Mouse (Mus musculus) embryonic facial prominence, embryonic 15.5 days (tissue): ENCODE measurements around the gene Zc3h15. TPM values are rescaled to one million over a fixed set of nuclear protein-coding genes. Genes with fewer than 3 reads are reported as not detected.
"Not testable (repeated sequence)": the region's sequence is repeated elsewhere in the genome, so short reads cannot be mapped to it uniquely, and the experiment has no call there.

Experiments used
- ATAC-seq: fragments of 200-750 bp; cut with Nextera tagmentation; 2 replicates; pipeline ENCODE4 v1.8.0; 2017; ENCODE audit warnings: low read depth, moderate TSS enrichment; ENCODE audit not compliant: insufficient number of reproducible peaks, low FRiP score, low TSS enrichment
- H3K27ac ChIP-seq: fragments of 300-500 bp; sonication (generic); replicated peaks from 2 replicates; pipeline ENCODE4 v1.5.1; 2015; ENCODE audit warnings: mild to moderate bottlenecking, inconsistent platforms
- H3K27me3 ChIP-seq: fragments of 300-500 bp; sonication (generic); 2 replicates; pipeline ENCODE4 v1.6.1; 2015; ENCODE audit warnings: inconsistent platforms
- H3K36me3 ChIP-seq: fragments of 300-500 bp; sonication (generic); 2 replicates; pipeline ENCODE4 v1.6.1; 2015; ENCODE audit warnings: mild to moderate bottlenecking, inconsistent platforms
- H3K4me1 ChIP-seq: fragments of 300-500 bp; sonication (generic); 2 replicates; pipeline ENCODE4 v1.6.1; 2015; ENCODE audit warnings: inconsistent platforms
- H3K4me2 ChIP-seq: fragments of 300-500 bp; sonication (generic); replicated peaks from 2 replicates; pipeline ENCODE4 v1.6.1; 2015; ENCODE audit warnings: mild to moderate bottlenecking, inconsistent platforms
- H3K4me3 ChIP-seq: fragments of 300-500 bp; sonication (generic); replicated peaks from 2 replicates; pipeline ENCODE4 v1.5.1; 2015; ENCODE audit warnings: mild to moderate bottlenecking, inconsistent platforms
- H3K9ac ChIP-seq: fragments of 300-500 bp; sonication (generic); 2 replicates; pipeline ENCODE4 v1.6.1; 2015; ENCODE audit warnings: inconsistent platforms
- H3K9me3 ChIP-seq: fragments of 300-500 bp; sonication (generic); replicated peaks from 2 replicates; pipeline ENCODE4 v1.6.1; 2016; ENCODE audit warnings: inconsistent platforms
- WGBS: fragments of 180-500 bp; shearing (Covaris S2); methylation state at CpG from one replicate; pipeline ENCODE4 v1.1.7; 2015; 5-methylcytosine and 5-hydroxymethylcytosine counted together
- polyA plus RNA-seq: library from polyadenylated mRNA; unstranded; fragments of >200 nt; fragmentation: Nextera tagmentation; extraction: Ambion mirVana; gene quantifications from 2 replicates; pipeline ENCODE4 v1.2.1, GENCODE M21; 2015

Zc3h15 gene
- polyA plus RNA-seq, 1 experiment from 2014 or later = 118 TPM

DNA sequence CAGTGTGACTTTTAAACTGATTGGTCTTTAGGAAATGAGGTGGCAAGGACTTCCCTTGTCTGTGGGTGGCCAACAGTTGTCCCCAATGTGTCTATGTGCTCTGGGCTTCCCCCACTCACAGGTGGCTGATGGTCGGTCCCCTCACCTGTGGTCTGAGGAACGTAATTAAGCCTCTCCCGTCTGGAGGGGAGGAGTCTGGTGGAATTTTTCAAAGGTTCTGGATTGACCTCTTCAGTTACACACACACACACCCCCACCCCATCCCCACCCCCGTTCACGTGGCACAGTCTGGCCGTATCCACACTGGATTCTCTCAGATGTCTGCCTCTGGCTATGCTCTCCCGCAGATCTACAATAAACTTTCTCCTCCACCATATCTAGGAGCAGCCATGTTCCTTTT lies 49.8 kb downstream of the Zc3h15 start:
- no peaks in the 10 kb centered on the region for H3K9me3 ChIP-seq
- H3K4me3 ChIP-seq = no peak overlapping the region
- no peaks in the 10 kb centered on the region for H3K36me3 ChIP-seq
- no peak overlapping the region for H3K4me2 ChIP-seq
- WGBS = 56% methylated on average over 7 of the region's 7 CpGs
- ATAC-seq = no peak
- no peak overlapping the region for H3K9ac ChIP-seq
- H3K4me1 ChIP-seq = no peaks in the 10 kb centered on the region
- H3K27me3 ChIP-seq = no peaks in the 10 kb centered on the region
- no peak overlapping the region for H3K27ac ChIP-seq

DNA sequence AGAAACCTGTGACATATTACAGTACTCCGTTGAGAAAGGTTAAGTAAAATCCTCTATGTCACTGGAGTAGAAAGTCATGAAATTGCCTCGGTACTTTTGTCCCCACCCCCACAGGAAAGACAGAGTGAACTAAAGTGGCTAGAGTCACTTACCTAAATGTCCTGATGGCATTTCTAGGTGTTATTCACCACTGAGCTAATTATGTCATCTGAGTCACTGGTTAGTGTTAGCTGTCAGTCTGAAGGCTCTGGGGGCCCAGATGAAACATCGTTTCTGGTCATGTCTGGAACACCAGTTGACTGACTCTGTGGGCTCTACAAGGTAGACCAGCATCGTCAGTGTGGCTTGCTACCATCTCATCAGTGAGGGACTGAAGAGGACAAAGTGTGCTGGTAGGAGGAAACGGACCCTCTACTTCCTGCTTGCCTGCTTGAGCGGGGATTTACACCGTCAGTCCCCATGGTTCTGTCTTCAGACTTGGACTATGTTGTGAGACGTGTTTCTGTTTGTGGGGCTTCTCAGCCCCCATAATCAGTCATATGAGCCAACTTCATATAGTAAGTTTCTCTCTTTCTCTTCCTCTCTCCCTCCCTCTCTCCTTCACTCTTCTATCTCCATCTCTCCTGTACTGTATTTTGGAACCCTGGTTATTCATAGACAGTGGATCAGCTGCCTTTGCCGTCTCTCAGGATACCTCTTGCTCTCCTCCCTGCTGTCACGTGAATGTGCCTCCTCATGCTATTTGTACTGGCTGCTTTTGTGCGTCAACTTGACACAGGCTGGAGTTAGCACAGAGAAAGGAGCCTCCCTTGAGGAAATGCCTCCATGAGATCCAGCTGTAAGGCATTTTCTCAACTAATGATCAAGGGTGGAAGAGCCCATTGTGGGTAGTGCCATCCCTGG lies 51.4 kb downstream of the Zc3h15 start:
- Histone ChIP-seq H3K36me3 (no peaks in the 10 kb centered on the region), H3K4me2 (no peak overlapping the region), H3K27me3 (no peaks in the 10 kb centered on the region), H3K27ac (no peak overlapping the region), H3K9ac (no peak overlapping the region), H3K4me1 (no peaks in the 10 kb centered on the region), H3K4me3 (no peak overlapping the region), H3K9me3 (no peaks in the 10 kb centered on the region)
- 67% methylated on average over 11 of the region's 11 CpGs for WGBS
- ATAC-seq = no peak

DNA sequence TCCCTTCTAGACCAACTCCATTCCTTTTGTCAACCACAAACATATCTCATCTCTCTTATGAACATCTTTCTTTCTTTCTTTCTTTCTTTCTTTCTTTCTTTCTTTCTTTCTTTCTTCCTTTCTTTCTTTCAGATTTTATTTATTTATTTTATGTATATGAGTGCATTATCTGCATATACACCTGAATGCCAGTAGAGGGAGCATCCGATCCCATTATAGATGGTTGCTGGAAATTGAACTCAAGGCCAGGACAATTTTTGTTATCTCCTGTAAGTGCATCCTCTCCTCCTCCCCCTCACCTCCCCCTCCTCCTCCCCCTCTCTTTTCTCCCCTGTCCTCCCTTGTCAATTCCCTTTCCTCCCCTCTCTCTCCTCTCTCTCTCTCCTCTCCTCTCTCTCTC lies 54.2 kb downstream of the Zc3h15 start:
- H3K36me3 ChIP-seq = no peaks in the 10 kb centered on the region
- H3K4me3 ChIP-seq = no peak overlapping the region
- WGBS = 56% methylated on average over 1 of the region's 1 CpGs
- no peaks in the 10 kb centered on the region for H3K27me3 ChIP-seq
- H3K9me3 ChIP-seq = no peaks in the 10 kb centered on the region
- H3K4me1 ChIP-seq = no peaks in the 10 kb centered on the region
- ATAC-seq = no peak
- H3K27ac ChIP-seq = no peak overlapping the region
- no peak overlapping the region for H3K9ac ChIP-seq
- H3K4me2 ChIP-seq = no peak overlapping the region

DNA sequence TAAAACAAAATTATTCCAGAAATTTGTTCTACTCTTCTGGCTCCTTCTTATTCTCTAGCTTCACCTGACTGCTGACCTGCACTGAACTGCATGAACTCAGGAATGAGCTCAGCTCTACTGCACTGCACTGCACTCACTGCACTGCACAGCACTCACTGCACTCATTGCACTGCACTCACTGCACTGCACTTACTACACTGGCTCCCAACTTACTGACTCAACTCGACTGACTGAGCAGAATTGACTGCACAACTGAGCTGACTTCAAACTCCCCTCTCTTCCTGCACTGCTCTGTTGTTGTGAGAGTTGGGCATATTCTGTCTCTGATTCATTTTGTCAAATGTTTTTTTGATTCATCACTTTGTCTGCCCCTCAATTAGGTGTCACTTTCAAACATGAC lies 55.1 kb downstream of the Zc3h15 start:
- no peaks in the 10 kb centered on the region for H3K9me3 ChIP-seq
- H3K4me2 ChIP-seq = no peak overlapping the region
- no peak overlapping the region for H3K4me3 ChIP-seq
- no peaks in the 10 kb centered on the region for H3K4me1 ChIP-seq
- no peaks in the 10 kb centered on the region for H3K27me3 ChIP-seq
- no peaks in the 10 kb centered on the region for H3K36me3 ChIP-seq
- H3K27ac ChIP-seq = no peak overlapping the region
- no peak for ATAC-seq
- WGBS = 56% methylated on average over 1 of the region's 1 CpGs
- no peak overlapping the region for H3K9ac ChIP-seq

DNA sequence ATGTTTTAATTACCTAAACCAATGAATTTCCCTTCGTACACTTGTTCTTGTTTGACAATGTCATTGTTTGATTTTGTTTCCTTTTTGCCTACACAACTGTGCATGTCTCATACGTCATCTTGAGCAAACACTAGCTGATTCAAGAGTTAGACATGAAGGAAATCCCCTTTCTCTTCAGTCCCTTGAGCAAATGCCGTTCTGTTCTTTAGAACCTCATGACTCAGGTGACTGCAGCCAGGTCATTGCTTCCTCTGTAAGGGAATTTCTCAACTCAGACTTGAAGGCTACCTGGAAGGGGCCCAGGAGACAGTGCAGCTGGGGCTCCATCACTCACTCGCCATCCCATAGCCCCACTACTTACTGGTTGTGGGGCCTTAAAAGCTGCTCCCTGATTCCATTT lies 56.4 kb downstream of the Zc3h15 start:
- Histone ChIP-seq H3K4me1 (no peaks in the 10 kb centered on the region), H3K27me3 (no peaks in the 10 kb centered on the region), H3K9me3 (no peaks in the 10 kb centered on the region), H3K4me3 (no peak overlapping the region), H3K36me3 (no peaks in the 10 kb centered on the region), H3K27ac (no peak overlapping the region), H3K4me2 (no peak overlapping the region), H3K9ac (no peak overlapping the region)
- ATAC-seq = no peak
- 72% methylated on average over 4 of the region's 4 CpGs for WGBS

DNA sequence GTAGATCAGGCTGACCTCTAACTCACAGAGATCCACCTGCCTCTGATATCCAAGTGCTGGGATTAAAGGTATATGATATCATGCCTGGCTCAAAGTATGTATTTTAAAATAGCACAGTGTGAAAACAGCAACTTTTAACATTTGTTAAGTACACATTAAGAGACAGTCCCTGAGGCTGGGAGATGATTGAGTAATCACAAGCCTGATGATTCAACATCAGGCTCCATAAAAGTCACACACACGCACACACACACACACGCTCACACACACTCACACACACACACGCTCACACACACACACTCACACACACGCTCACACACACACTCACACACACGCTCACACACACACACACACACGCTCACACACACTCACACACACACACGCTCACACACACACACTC lies 58.2 kb downstream of the Zc3h15 start:
- no peaks in the 10 kb centered on the region for H3K27me3 ChIP-seq
- H3K4me1 ChIP-seq = no peaks in the 10 kb centered on the region
- no peaks in the 10 kb centered on the region for H3K36me3 ChIP-seq
- no peak overlapping the region for H3K4me3 ChIP-seq
- 90% methylated on average over 7 of the region's 7 CpGs for WGBS
- ATAC-seq = no peak
- H3K9me3 ChIP-seq = no peaks in the 10 kb centered on the region
- no peak overlapping the region for H3K4me2 ChIP-seq
- H3K27ac ChIP-seq = no peak overlapping the region
- no peak overlapping the region for H3K9ac ChIP-seq

DNA sequence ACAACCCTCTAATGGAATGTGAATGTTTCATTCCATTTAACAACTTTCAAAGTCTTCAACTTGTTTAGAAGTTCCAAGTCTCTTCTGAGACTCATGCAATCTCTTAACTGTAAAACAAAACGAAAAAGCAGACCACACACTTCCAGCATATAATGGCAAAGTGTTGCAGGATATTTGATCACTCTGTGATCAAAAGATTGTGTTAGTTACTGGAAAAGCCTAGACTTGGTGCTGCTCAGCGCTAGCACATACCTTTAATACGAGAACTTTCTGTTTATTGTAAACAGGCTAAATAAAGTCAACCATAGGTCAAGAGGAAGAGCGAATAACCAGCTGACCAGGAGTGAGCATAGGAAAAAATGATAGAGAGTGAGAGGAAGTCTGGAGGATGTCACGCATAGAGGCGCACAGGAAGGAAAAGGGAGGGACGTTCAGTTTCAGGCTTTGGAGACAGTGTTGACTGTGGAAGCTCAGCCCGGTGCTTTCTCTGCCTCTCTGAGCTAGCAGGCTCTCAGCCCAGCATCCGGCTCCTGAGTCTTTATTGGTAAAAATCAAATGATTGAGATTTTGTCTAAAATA lies 61.4 kb downstream of the Zc3h15 start:
- Histone ChIP-seq H3K36me3 (no peaks in the 10 kb centered on the region), H3K4me2 (no peak overlapping the region), H3K27ac (no peak overlapping the region), H3K9ac (no peak overlapping the region), H3K4me1 (no peaks in the 10 kb centered on the region), H3K9me3 (no peaks in the 10 kb centered on the region), H3K27me3 (no peaks in the 10 kb centered on the region), H3K4me3 (no peak overlapping the region)
- ATAC-seq = no peak
- 63% methylated on average over 9 of the region's 9 CpGs for WGBS

DNA sequence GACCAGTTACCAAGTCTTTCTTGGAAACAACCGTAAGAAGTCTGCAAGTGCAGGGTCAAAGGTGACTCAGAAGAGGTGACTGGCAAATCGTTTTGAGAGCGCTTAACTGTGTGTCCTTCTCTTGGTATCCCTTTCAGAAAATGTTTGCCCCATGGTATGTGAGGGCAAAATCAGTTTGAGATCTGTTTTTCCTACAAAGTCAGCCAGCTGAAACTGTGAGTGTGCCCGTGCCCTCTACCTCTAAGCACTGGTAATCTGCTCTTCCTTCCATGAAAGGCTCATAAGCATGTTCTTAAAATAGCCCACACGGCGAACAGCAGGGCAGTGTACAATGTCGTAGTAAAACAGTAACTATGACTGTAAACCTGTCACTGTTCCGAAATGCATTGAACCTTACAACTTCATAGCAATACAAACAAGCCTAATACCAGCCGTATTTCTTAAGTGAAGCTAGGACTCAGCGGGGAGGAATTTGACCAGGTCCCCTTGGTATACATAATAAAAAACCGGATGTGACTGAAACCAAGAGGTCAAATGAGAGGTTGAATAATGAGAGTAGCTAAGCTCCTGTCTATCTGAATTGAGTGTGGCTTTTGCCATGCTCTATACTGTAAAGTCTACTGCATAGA lies 65.8 kb downstream of the Zc3h15 start:
- H3K4me3 ChIP-seq = no peak overlapping the region
- H3K27me3 ChIP-seq = no peaks in the 10 kb centered on the region
- ATAC-seq = no peak
- H3K36me3 ChIP-seq = no peaks in the 10 kb centered on the region
- no peak overlapping the region for H3K9ac ChIP-seq
- 62% methylated on average over 11 of the region's 11 CpGs for WGBS
- peaks cover 9% of the 10 kb centered on the region for H3K4me1 ChIP-seq
- no peak overlapping the region for H3K4me2 ChIP-seq
- no peaks in the 10 kb centered on the region for H3K9me3 ChIP-seq
- no peak overlapping the region for H3K27ac ChIP-seq

DNA sequence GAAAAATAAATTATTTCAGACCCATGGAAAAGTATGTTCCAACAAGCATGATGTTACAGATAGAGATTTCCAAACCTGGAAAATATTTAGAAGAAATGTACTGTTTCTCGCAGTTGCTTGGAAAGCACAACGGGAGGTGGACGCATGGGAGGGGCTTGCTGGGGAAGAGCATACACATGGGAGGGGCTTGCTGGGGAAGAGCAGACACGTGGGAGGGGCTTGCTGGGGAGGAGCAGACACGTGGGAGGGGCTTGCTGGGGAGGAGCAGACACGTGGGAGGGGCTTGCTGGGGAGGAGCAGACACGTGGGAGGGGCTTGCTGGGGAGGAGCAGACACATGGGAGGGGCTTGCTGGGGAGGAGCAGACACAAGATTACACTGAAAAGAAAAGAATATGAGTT lies 69.0 kb downstream of the Zc3h15 start:
- H3K4me2 ChIP-seq, H3K36me3 ChIP-seq, H3K4me1 ChIP-seq, H3K9me3 ChIP-seq, ATAC-seq, H3K27me3 ChIP-seq, H3K27ac ChIP-seq, H3K4me3 ChIP-seq, H3K9ac ChIP-seq: not testable (repeated sequence)
- WGBS = 68% methylated on average over 7 of the region's 7 CpGs

DNA sequence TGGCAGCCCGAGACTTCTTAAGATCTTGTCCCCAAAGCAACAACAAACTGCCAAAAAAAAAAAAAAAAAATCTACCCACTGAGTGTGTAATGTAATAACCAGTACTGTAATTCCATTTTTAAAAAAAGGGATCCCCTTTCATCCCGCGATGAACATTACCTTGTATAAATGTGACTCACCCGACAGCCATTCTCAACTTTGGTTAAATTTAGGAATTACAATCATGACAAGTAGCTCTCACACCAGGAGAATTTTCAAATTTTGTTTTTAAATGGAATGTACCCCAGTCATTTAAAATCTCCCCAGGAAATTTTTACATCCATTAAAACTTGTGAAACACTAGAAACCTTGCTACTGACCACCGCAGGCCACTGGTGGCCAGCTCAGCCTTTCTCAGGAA lies 69.7 kb downstream of the Zc3h15 start:
- Histone ChIP-seq H3K4me3 (no peak overlapping the region), H3K9ac (no peak overlapping the region), H3K4me1 (peaks cover 9% of the 10 kb centered on the region), H3K27me3 (no peaks in the 10 kb centered on the region), H3K36me3 (no peaks in the 10 kb centered on the region), H3K4me2 (no peak overlapping the region), H3K27ac (0 out of 2 replicates have a peak overlapping the region, but pooled peaks have one; percentile 29), H3K9me3 (no peaks in the 10 kb centered on the region)
- 64% methylated on average over 5 of the region's 5 CpGs for WGBS
- ATAC-seq = no peak
